18 mouse cellular contexts compared by ENCODE assay signal in genomic region chr9:101232034-101232433, GRCm38 (mm10). TPM values are rescaled to one million over a fixed set of nuclear protein-coding genes. Genes with fewer than 3 reads are reported as not detected.
DNase-seq lines count a peak whose midpoint lies in the region; ATAC-seq lines count a peak whose summit lies in the region.
"Had no signal": no experiment of that assay in that cellular context is flagged by ENCODE, and none has a peak within 500 bp of the region (broad histone marks: within the 10 kb centered on the region; RNA-seq: fewer than 3 reads in every experiment).

No protein-coding gene starts in this region.

- ATAC-seq in granulocyte monocyte progenitor cell, adult 5-6 weeks (replicated peaks; ENCODE audit: poor library complexity, severe bottlenecking): peak; percentile 83
- ATAC-seq in megakaryocyte progenitor cell, adult 5-6 weeks (replicated peaks; ENCODE audit: poor library complexity): peak; percentile 87
- ATAC-seq in monocyte, adult 5-6 weeks (replicated peaks; ENCODE audit: insufficient number of reproducible peaks, low FRiP score, low TSS enrichment, poor library complexity, severe bottlenecking): no peak
- ATAC-seq: activated CD4-positive, CD25-positive, alpha-beta regulatory T cell, adult 4 months; forebrain, embryonic 16.5 days; hindbrain, embryonic 16.5 days; inflammation-experienced regulatory T-cells, adult 6 months; Patski had no signal

- peak; percentile 33 for DNase-seq in 3T3-L1 (ENCODE audit: low read depth, low spot score)
- DNase-seq in 416B (ENCODE audit: low read depth): peak; percentile 87
- DNase-seq in right cerebral cortex, postnatal 14 days: no peak
- no peak for DNase-seq in adrenal gland, postnatal 4 days (ENCODE audit: low spot score in 2 of 2)
- DNase-seq: adrenal gland, adult 2 months; adrenal gland, postnatal 25 days; cerebellum, adult 2 months; cerebellum, postnatal 10 days; gastrocnemius, postnatal 10 days; heart, postnatal 36 days had no signal

RNA-seq across cellular contexts. Expression of gene Ppp2r3a, which starts 19.6 kb away (rescaled TPM):
- 14.8 and 16.3 TPM in 2 replicates for total RNA-seq in granulocyte monocyte progenitor cell, adult 5-6 weeks (2014; fragmentation: Nextera tagmentation)
- 5.5 and 10.0 TPM in 2 replicates for total RNA-seq in granulocyte monocyte progenitor cell, adult 5-6 weeks (2017)
- total RNA-seq in megakaryocyte progenitor cell, adult 5-6 weeks (2015): 8.3 and 12.4 TPM in 2 replicates
- total RNA-seq in megakaryocyte progenitor cell, adult 5-6 weeks (2017): 7.9 and 9.4 TPM in 2 replicates
- 0.95 to 5.3 TPM (median 1.6 TPM) in 3 replicates for total RNA-seq in monocyte, adult 5-6 weeks (2017)
- 10 to 100 TPM; 34.5 to 34.8 TPM for total RNA-seq in adrenal gland, postnatal 4 days (2021)

Comparison
In these comparisons a context has a peak if more than half of its experiments do, and no peak if none do; other contexts are left out.
1. DNase-seq: peak in 3T3-L1 (single experiment) and 416B (single experiment); none in right cerebral cortex, postnatal 14 days (single experiment) and adrenal gland, postnatal 4 days (0 of 2).